Mouse (Mus musculus): ENCODE measurements around the gene Ovca2. TPM values are rescaled to one million over a fixed set of nuclear protein-coding genes. Genes with fewer than 3 reads are reported as not detected.

Gene Ovca2
- polyA plus RNA-seq, 1 experiment = 3.0 TPM

- TF ChIP-seq GATA1 (IDR thresholded peaks at IDR 0.05; ENCODE audit: low read length) = no peak
Observed at GRCm38 (mm10) chr11:75166193-75166842, 12.3 kb downstream of the Ovca2 start.

DNA sequence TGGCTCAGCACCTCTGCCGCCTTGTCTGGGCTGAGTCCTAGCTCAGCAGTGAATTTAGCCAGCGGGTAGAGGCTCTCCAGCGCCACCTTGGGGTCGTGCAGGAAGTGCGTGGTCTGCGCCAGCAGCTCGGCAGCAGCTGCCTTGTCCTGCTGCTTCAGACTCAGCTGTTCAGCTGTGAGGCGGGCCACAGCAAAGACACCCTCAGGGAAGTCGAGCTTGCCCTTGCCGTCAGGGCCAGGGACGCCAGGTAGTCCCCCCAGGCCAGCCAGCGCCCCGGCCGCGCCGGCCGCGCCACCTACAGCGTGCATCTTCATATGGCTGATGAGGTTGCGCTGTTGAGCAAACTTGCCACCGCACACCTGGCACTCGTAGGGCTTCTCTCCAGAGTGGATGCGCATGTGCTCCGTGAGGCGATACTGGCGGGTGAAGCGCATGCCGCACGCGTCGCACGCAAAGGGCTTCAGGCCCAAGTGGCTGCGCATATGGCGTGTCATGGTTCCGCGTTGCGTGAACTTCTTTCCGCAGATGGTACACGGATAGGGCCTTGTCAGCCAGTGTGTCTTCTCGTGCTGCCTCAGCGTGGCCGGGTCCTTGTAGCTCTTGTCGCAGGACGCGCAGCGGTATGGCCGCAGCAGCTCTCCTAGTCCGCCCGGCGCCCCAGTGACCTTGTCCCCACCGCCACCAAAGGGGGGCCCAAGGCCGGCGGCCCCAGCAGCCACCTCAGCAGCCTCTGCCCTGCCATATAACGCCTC, 13.0 kb downstream of the Ovca2 start:
- TF ChIP-seq GATA1 (IDR thresholded peaks at IDR 0.05; ENCODE audit: low read length) = no peak

GRCm38 (mm10) chr11:75164750-75165149, 13.9 kb downstream of the Ovca2 start:
- TF ChIP-seq GATA1 (IDR thresholded peaks at IDR 0.05; ENCODE audit: low read length) = no peak

GRCm38 (mm10) chr11:75164051-75164450, 14.6 kb downstream of the Ovca2 start:
- TF ChIP-seq GATA1 (IDR thresholded peaks at IDR 0.05; ENCODE audit: low read length) = no peak

GRCm38 (mm10) chr11:75163379-75163778, 15.3 kb downstream of the Ovca2 start:
- TF ChIP-seq GATA1 (IDR thresholded peaks at IDR 0.05; ENCODE audit: low read length) = no peak

- no peak for TF ChIP-seq GATA1 (IDR thresholded peaks at IDR 0.05; ENCODE audit: low read length)
Observed at GRCm38 (mm10) chr11:75162591-75163080, 16.0 kb downstream of the Ovca2 start.

GRCm38 (mm10) chr11:75161417-75162008, 17.1 kb downstream of the Ovca2 start:
- no peak for TF ChIP-seq GATA1 (IDR thresholded peaks at IDR 0.05; ENCODE audit: low read length)

DNA sequence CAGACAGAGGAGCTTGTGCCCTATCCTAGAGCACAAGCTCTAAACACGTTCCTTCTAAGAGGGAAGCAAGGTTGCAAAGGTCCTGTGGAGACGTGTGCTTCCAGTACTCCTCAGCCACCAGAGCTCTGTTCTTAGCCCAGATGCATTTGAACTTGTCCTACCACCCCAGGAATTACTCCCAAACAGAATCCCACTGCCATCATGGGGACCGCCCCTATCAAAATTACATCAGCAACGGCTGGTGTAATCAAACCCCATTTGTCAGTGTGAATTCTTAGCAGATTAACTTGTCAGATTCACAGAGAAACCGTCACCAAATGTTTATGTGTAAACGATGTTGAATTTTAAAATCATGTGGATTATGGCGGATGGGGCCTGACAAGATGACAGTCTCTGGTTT, 17.7 kb downstream of the Ovca2 start:
- no peak for TF ChIP-seq GATA1 (IDR thresholded peaks at IDR 0.05; ENCODE audit: low read length)

GRCm38 (mm10) chr11:75159564-75159963, 19.1 kb downstream of the Ovca2 start:
- TF ChIP-seq GATA1 (IDR thresholded peaks at IDR 0.05; ENCODE audit: low read length) = no peak

GRCm38 (mm10) chr11:75158432-75158831, 20.2 kb downstream of the Ovca2 start:
- TF ChIP-seq GATA1 (IDR thresholded peaks at IDR 0.05; ENCODE audit: low read length) = no peak

GRCm38 (mm10) chr11:75157901-75158300, 20.7 kb downstream of the Ovca2 start:
- no peak for TF ChIP-seq GATA1 (IDR thresholded peaks at IDR 0.05; ENCODE audit: low read length)

- TF ChIP-seq GATA1 (IDR thresholded peaks at IDR 0.05; ENCODE audit: low read length) = no peak
Observed at GRCm38 (mm10) chr11:75157037-75157436, 21.6 kb downstream of the Ovca2 start.

DNA sequence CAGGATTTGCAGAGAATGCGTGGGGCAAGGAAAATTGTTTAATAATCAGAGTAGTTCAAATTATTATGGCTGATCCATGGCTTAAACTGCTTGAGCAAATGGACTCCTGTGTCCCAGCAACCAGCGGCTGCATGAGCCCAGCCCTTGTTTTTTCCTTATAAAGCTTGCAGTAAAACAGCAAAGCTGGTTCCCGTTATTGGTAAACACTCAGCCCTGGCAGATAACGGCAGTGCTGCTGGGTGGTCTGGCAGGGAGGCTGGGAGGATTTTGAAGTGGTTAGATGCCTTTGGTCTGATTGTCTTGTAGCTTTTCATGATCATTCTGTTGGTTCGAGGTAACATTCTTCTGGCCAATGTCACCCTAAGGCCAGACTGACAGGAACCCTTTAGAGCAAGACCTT, 22.2 kb downstream of the Ovca2 start:
- TF ChIP-seq GATA1 (IDR thresholded peaks at IDR 0.05; ENCODE audit: low read length) = no peak

- TF ChIP-seq GATA1 (IDR thresholded peaks at IDR 0.05; ENCODE audit: low read length) = no peak
Observed at GRCm38 (mm10) chr11:75155985-75156384, 22.6 kb downstream of the Ovca2 start.

GRCm38 (mm10) chr11:75154053-75154585, 24.5 kb downstream of the Ovca2 start:
- no peak for TF ChIP-seq GATA1 (IDR thresholded peaks at IDR 0.05; ENCODE audit: low read length)

All from G1E-ER4 (cell line).